Mouse (Mus musculus) frontal cortex, postnatal 36 days (tissue): ENCODE data around the gene Gpr152.

Experiments
- DNase-seq, 2 experiments: peaks; one replicate each; pipeline ENCODE4 v3.0.0; 2022; ENCODE audit warnings: low spot score in 2 of 2

Gpr152 gene

GRCm38 (mm10) chr19:4171393-4172290, 32.1 kb downstream of the Gpr152 start:
- no peak for DNase-seq

DNA sequence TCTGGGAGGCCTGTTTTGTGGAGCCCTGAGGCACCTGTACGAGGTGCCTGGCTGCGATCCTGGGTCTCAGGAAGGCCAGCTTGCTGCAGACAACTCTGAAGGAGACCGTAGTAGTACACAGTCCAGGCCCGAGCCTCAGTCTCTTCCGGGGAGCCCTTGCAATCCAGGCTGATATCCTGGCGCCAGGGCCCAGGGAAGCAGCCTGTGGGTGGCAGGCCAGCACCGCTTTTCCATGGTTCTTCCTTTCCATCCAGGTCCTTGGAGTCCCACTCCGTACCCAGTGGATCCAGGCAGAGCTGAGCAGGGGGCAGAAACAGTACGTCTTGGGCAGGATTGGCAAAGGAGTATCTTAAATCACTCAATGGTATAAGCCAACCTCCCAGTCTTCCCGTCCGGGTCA, 33.3 kb downstream of the Gpr152 start:
- DNase-seq, result no peak

GRCm38 (mm10) chr19:4175368-4175947, 35.9 kb downstream of the Gpr152 start, which contains the start of gene Carns1:
Gene Carns1 (minus strand): TSS chr19:4175479.
- DNase-seq, result peak in 1 of 2 experiments; percentile 27

DNA sequence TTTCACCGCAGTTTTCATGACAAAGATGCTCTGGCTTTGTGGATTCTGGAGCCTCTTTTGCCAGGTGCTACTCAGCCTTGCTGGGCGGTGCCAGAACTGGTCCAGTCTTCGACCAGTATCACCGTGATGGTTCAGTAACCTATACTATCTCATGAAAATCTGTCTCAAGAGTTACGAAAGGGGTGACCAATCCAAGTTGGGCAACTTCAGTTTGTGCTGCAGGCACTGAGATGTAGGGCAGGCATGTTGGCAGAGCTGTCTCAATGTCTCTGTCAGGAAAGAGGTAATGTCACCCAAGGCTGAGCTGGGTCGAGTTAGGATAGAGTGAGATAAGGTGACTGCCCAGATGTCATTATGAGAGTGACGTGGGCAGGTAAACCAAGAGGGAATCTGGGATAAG, 40.8 kb downstream of the Gpr152 start:
- no peak for DNase-seq

DNA sequence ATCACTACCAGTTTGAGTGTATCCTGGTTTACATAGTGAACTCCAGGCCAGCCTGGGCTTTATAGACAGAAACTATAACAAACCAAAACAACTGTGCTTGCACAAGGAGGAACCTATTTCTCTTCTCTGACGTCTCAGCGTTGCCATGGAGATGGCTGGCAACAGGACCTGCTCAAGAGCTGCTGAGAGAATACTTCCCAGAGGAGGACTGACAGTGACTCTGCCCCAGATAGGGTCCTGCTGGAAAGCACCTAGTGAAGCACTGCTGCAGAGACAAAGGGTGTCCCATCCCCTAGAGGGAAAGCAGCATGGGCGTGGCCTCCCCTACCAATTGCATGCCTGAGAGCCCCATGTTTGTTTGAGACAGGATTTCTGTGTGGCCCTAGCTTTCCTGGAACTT, 42.3 kb downstream of the Gpr152 start:
- DNase-seq, result peak; percentile 62 to 84

DNA sequence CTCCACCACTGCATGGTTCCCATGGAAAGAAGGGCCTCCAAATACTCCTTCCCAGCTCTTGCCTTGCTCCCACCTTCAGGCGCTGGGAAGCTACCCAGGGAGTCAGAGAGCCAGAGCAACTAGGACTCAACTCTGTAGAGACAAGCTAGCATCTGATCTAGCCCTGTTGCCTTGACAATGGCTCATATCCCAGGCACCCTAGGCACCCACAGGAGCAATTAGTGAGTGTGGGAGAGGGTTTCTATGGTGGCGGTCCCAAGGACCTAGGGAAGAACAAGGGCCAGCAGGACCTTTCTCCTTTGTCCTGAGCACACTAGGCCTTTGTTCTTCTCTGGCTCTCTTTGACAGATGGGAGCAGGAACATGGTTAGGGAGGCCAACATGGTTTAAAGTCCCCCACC, 44.1 kb downstream of the Gpr152 start:
- no peak for DNase-seq

DNA sequence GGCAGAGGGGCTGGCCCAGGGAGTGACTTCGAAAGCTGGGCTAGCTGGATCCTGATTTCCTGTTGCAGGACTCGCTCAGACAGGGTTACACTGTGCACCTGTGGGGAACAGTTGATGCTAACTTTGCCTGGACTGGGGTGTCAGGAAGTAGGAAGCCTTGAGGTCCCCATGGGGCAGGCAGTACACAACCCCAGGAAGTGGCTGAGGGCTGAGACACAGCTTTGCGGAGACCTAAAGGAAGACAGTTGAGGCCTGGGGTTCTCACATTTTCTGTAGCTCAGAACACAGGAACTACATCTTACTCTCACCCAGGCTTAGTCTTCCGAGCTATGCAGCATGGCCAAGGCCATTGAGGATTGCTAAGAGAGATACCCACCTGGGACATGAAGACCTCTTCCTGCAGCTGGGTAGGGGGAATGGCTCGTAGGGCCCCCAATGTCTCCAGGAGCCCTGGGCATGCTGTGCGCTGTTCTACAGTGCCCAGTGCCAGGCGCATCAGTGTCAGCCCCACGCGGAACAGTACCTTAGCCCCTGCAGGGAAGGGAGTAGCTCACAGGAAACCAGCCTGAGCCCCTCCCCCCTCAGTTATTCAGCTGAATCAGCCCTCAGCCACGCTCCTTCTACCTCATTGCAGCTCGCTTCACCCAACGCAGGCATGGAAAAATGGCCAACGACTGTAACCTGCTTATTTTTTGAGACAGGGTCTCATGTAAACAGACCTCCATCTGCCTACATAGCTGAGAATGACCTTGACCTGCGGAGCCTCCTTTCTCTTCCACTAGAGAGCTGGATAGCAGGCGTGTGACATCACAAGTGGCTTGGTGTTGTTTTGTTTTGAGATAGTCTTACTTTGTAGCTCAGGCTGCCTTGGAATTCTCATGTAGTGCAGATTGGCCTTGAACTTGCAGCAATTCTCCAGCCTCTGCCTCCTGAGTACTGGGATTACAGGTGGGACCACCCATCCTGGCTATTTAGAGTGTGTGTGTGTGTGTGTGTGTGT, 45.7 kb downstream of the Gpr152 start:
- no peak for DNase-seq

- no peak for DNase-seq
These were observed 47.7 kb downstream of the Gpr152 start for GRCm38 (mm10) chr19:4187303-4187702.

DNA sequence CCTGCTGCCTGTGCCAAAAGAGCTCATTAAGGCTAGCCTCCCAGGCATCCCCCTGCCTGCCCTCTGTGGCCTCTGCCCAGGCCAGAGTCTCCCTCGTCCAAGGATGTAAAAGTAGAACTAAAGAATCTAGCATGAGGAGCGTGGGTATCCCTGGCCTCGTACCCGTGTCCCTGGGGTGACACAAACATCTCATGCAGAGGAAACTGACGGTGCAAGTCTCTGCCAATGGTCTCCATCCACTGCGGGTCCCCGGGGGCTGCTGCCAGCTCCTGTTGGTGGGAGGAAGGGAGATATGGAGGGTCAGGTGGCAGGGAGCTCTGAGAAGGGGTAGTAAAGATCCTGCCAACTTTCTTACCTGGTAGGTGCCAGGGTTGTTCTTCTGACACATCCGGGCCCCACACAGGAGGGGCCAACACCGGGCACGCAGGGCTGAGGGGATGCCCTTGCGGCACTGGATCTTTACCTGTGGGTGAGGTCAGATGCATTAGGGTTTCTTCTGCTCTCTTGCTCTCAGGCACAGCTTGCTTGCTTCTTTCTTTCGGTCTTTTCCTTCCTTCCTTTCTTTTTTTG, 49.5 kb downstream of the Gpr152 start:
- DNase-seq, result no peak

DNA sequence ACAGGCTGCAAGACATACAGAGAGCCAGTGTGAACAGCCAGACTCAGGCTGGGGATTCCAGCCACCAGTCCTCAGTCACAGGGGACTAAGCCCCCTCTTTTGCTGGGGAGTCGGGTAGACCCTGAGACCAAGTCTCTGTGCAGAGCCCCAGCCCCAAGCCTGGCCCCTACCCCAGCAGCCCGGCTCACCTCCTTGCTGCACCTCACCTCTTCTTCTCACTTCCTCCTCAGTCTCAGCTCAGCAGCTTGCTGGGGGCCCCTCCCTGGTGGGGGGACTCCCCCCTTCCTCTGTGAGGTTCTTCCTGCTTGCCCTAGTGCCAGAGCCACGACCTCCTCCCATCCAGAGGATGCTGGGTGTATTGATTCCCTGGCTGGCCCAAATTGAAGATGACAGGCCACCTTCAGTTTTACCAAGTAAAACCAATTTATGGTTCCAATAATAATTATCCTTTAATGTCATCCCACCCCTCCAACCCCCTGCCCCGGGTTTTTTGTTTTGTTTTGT, 51.3 kb downstream of the Gpr152 start, which contains the start of gene Tbc1d10c:
Gene Tbc1d10c (minus strand): TSS at position 454 of the 504 bp plus-strand sequence.
- DNase-seq, result no peak

DNA sequence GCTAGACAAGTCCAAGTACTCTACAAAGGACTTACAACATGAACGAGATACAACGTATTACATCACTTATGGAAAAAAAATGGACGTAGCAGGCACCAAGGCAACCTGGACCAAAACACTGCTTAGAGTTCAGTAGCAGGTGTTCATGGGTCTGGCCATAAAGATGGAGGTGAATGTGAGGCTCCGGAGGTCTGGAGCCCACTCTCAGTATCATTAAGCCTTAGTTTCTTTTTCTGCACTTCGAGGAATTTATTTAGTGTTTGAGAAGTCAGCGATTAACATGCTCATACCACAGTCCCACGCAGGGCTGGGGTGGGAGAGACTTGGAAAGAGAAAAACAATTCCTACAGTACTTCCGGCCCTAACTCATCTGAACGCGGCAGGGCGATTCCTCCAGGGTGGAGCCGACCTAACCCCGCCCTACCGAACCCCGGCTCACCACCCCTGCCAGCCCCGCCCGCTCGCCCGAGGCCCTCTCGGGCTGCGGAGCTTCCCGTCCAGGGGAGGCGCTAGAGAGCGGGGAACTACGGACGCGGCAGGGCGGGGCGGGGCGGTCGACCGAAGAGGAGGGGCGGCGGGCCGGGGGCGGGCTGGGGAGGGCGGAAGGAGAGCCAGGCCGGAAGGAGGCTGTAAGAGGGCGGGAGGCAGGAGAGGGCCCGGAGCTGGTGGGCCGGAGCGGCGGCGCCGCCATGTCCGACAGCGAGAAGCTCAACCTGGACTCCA, 52.1 kb downstream of the Gpr152 start, which contains the start of gene Ppp1ca:
Gene Ppp1ca (plus strand): TSS at position 538 of the 723 bp plus-strand sequence.
- DNase-seq, result peak; percentile 86 to 89

- DNase-seq, result no peak
These were observed 52.8 kb downstream of the Gpr152 start for GRCm38 (mm10) chr19:4192251-4192985.

GRCm38 (mm10) chr19:4193129-4193528, 53.5 kb downstream of the Gpr152 start:
- no peak for DNase-seq

- DNase-seq, result no peak
These were observed 54.6 kb downstream of the Gpr152 start for GRCm38 (mm10) chr19:4194021-4194724.

- DNase-seq, result no peak
These were observed 55.4 kb downstream of the Gpr152 start for GRCm38 (mm10) chr19:4194776-4195650.
